Mouse (Mus musculus) heart, adult 2 months (tissue): ENCODE measurements around the gene Mrfap1.
"Not testable (repeated sequence)": the region's sequence is repeated elsewhere in the genome, so short reads cannot be mapped to it uniquely, and the experiment has no call there.

Experiments used
- CTCF ChIP-seq: fragments of 200-600 bp; IDR thresholded peaks from 2 replicates; pipeline ENCODE4 v1.8.1; 2022; ENCODE audit warnings: antibody characterized with exemption, mild to moderate bottlenecking, moderate library complexity
- POLR2A ChIP-seq: fragments of 200-500 bp; IDR thresholded peaks from 2 replicates; pipeline ENCODE4 v1.6.1; 2011; ENCODE audit warnings: mild to moderate bottlenecking, low read depth, low read length, control low read depth; ENCODE audit not compliant: insufficient read depth

DNA sequence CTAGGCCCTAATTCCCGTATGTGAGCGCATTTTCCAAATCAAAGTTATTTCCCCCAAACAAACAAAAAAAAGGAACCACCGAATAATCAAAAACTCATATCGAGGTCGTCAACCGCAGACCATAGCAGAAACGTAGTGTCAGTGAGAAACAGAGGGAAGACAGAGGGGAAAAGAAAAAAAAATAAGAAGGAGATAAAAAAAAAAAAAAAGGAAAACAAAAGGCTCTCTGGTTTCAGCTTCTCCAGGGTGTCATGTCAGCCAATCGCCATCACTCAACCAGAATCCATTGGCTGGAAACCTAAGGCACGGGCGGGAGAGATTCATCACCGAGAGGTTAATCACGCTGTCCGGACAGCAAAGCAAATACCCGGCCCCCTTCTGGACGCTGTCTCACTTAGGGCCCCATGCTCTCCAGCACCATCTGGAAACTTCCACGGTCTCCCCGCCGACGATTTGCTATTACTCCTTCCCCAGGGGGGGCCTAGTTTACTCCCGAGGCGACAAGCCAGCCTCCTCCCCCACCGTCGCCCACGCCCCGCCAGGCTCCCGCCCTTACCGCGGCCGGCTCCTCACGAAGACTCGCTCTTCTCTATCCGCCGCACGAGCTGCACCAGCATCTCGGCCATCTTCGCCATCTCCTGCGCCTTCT is 801 bp downstream of the Mrfap1 start:
- 0 out of 2 replicates have a peak, but pooled peaks have one; percentile 19 for TF ChIP-seq CTCF
- TF ChIP-seq POLR2A, result not testable (repeated sequence)
